Mouse (Mus musculus) kidney, embryonic 14.5 days (tissue): ENCODE results near the gene BC049352. TPM values are rescaled to one million over a fixed set of nuclear protein-coding genes. Genes with fewer than 3 reads are reported as not detected.

Source experiments
- ATAC-seq: fragments of 200-750 bp; cut with Nextera tagmentation; 2 replicates; pipeline ENCODE4 v1.8.0; 2017; ENCODE audit warnings: moderate number of reproducible peaks, mild to moderate bottlenecking, moderate TSS enrichment, moderate library complexity; ENCODE audit not compliant: low FRiP score, low TSS enrichment
- H3K27ac ChIP-seq: fragments of 300-500 bp; sonication (generic); 2 replicates; pipeline ENCODE4 v1.5.1; 2014; ENCODE audit warnings: low read depth, mild to moderate bottlenecking, low read length, moderate library complexity, mixed read lengths
- H3K27me3 ChIP-seq: fragments of 300-500 bp; sonication (generic); 2 replicates; pipeline ENCODE4 v1.6.1; 2014; ENCODE audit warnings: mild to moderate bottlenecking, low read length; ENCODE audit not compliant: control insufficient read depth, insufficient read depth
- H3K36me3 ChIP-seq: fragments of 300-500 bp; sonication (generic); 2 replicates; pipeline ENCODE4 v1.6.1; 2014; ENCODE audit warnings: low read length, mixed read lengths; ENCODE audit not compliant: control insufficient read depth, insufficient read depth
- H3K4me1 ChIP-seq: fragments of 300-500 bp; sonication (generic); 2 replicates; pipeline ENCODE4 v1.6.1; 2014; ENCODE audit warnings: low read length, mixed read lengths; ENCODE audit not compliant: control insufficient read depth, insufficient read depth
- H3K4me2 ChIP-seq: fragments of 300-500 bp; sonication (generic); replicated peaks from 2 replicates; pipeline ENCODE4 v1.6.1; 2014; ENCODE audit warnings: low read depth, mild to moderate bottlenecking, low read length
- H3K4me3 ChIP-seq: fragments of 300-500 bp; sonication (generic); 2 replicates; pipeline ENCODE4 v1.5.1; 2014; ENCODE audit warnings: mild to moderate bottlenecking, low read length
- H3K9ac ChIP-seq: fragments of 300-500 bp; sonication (generic); 2 replicates; pipeline ENCODE4 v1.6.1; 2014; ENCODE audit warnings: low read depth, mild to moderate bottlenecking, low read length, moderate library complexity
- H3K9me3 ChIP-seq: fragments of 300-500 bp; sonication (generic); 2 replicates; pipeline ENCODE4 v1.6.1; 2016; ENCODE audit warnings: low read length; ENCODE audit not compliant: control insufficient read depth
- WGBS: fragments of 180-500 bp; shearing (Covaris S2); extraction: QIAGEN DNeasy Blood & Tissue Kit; methylation state at CpG from one replicate; pipeline ENCODE4 v1.1.7; 2014; 5-methylcytosine and 5-hydroxymethylcytosine counted together
- polyA plus RNA-seq: library from polyadenylated mRNA; unstranded; fragments of >200 nt; fragmentation: Nextera tagmentation; extraction: Ambion mirVana; gene quantifications from 2 replicates; pipeline ENCODE4 v1.2.1, GENCODE M21; 2014

Gene BC049352
- polyA plus RNA-seq, 1 experiment from 2014 or later: not detected

DNA sequence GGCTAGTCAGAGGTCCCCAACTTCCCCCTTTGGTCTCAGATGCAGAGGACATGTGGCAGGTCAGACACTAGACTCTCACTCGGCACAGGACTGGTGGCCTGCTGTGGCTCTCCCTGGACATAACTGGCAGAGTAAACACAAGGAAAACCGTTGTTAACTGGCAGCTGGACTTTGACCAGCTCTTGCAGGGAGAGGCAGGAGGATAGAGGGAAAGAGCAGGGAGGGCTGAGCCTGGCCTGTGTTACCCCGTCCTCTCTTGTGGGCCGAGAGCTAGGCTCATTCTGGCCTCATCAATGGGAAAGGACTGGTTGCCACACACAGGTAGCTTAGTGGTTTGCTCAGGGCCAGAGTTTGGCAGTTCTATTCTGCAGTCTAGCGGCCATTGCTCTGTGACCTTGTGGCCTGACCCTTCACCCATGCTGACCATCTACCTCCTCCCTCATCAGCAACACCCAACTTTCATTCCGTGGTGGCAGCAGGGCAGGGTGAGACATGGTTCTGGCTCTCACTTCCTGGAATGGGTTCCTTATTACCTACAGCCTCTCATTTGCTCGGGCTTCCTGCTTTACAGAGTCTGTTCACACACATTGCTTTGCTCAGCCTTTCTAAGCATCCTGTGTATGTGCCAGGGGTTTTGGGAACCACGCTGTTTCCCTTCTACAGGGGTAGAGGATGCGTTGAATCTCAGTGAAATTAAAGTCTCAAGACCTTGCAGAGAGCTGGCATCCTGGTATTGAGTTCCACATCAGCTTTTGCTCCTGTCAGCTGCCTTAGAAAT lies 20.4 kb downstream of the BC049352 start:
- no peak overlapping the region for H3K27ac ChIP-seq
- H3K27me3 ChIP-seq: no peaks in the 10 kb centered on the region
- no peaks in the 10 kb centered on the region for H3K9me3 ChIP-seq
- H3K4me2 ChIP-seq: no peak overlapping the region
- H3K9ac ChIP-seq: no peak overlapping the region
- H3K4me1 ChIP-seq: 0 out of 2 replicates have a peak, but pooled peaks cover 4% of the 10 kb centered on the region
- no peak overlapping the region for H3K4me3 ChIP-seq
- no peaks in the 10 kb centered on the region for H3K36me3 ChIP-seq
- no peak for ATAC-seq
- 71% methylated on average over 9 of the region's 9 CpGs for WGBS

DNA sequence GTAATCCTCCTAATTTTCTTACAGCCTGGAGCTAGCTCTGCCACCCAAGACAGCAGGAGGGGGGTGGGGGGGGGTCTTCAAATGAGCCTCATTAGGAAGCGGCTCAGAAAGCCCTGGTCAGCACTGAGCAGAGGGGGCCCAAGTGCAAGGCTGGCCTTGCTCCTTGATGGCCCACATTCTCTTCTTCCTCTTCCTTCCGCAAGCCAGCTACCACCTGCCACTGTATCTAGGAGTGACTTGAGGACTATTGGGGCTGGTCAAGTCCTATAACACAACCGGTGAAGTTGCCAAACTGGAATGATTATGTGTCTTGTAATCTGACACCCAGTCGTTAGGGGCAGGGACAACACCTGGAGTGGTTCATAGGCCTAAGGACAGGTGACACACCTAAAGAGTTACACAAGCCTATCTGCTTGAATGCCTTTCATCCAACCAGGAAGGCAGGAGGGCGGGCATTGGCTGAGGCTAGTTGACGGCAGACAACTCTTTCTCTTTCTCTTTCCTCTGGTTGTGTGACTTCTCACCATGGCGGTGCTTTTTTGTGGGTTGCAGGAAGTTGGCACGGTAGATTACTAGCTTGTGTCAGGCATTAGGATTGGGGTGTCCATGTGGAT lies 22.1 kb downstream of the BC049352 start, which contains the start of gene Tmprss4:
Gene Tmprss4 (minus strand): TSS at position 296 of the 614 bp plus-strand sequence.
- no peak within 1 kb of the TSS for H3K4me2 ChIP-seq
- 0 out of 2 replicates have a peak, but pooled peaks cover 4% of the 10 kb centered on the region for H3K4me1 ChIP-seq
- no peaks in the 10 kb centered on the region for H3K9me3 ChIP-seq
- H3K27me3 ChIP-seq: no peaks in the 10 kb centered on the region
- ATAC-seq: no peak
- no peak within 1 kb of the TSS for H3K27ac ChIP-seq
- WGBS: 66% methylated on average over 8 of the region's 8 CpGs
- H3K4me3 ChIP-seq: no peak within 1 kb of the TSS
- no peak within 1 kb of the TSS for H3K9ac ChIP-seq
- no peaks in the 10 kb centered on the region for H3K36me3 ChIP-seq

DNA sequence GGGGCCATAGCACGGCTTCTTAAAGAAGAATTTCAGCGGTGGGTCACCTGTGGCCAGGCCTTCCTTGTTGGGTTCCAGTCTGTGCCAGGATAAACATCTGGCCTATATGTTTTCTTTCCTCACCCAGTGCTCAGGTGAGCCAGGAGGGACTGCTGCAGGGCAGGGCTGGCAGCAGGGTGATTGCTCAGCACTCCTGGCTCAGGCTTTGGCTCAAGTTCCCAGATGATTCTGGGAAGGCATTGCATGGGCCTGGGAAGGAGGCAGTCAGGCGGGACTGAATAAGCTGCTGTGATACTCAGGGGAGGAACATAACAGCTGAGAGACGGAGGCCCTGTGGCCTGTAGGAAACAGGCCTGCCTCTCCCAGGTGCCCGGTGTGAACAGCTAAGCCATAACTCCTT lies 23.3 kb downstream of the BC049352 start:
- H3K4me3 ChIP-seq: no peak overlapping the region
- 47% methylated on average over 5 of the region's 5 CpGs for WGBS
- H3K9me3 ChIP-seq: no peaks in the 10 kb centered on the region
- H3K4me1 ChIP-seq: 0 out of 2 replicates have a peak, but pooled peaks cover 4% of the 10 kb centered on the region
- H3K27ac ChIP-seq: no peak overlapping the region
- peak; percentile 75; the same call in 1 of the 2 replicates for ATAC-seq
- no peak overlapping the region for H3K4me2 ChIP-seq
- H3K27me3 ChIP-seq: no peaks in the 10 kb centered on the region
- no peaks in the 10 kb centered on the region for H3K36me3 ChIP-seq
- no peak overlapping the region for H3K9ac ChIP-seq

DNA sequence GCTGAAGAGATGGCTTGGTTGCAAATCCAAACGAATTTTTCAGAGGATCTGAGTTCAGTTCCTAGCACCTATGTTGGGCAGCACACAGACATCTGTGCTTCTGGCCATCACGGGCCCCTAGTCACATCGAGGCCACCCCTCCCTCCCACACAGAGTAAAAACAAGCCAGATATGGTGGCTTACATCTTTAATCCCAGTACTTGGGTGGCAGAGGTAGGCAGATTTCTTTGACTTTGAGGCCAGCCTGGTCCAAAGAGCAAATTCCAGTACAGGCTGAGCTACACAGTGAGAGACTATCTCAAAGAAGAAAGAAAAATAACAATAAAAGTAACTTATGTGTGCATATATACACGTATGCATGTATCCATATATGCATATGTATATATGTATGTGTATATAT lies 24.3 kb downstream of the BC049352 start:
- H3K27ac ChIP-seq: no peak overlapping the region
- no peak overlapping the region for H3K9ac ChIP-seq
- no peaks in the 10 kb centered on the region for H3K9me3 ChIP-seq
- H3K4me1 ChIP-seq: 0 out of 2 replicates have a peak, but pooled peaks cover 4% of the 10 kb centered on the region
- ATAC-seq: no peak
- H3K4me2 ChIP-seq: no peak overlapping the region
- WGBS: 64% methylated on average over 4 of the region's 4 CpGs
- H3K4me3 ChIP-seq: no peak overlapping the region
- no peaks in the 10 kb centered on the region for H3K36me3 ChIP-seq
- no peaks in the 10 kb centered on the region for H3K27me3 ChIP-seq

GRCm38 (mm10) chr9:45207015-45207743 lies 25.4 kb downstream of the BC049352 start:
- no peak overlapping the region for H3K4me3 ChIP-seq
- H3K27ac ChIP-seq: no peak overlapping the region
- 63% methylated on average over 7 of the region's 7 CpGs for WGBS
- 0 out of 2 replicates have a peak, but pooled peaks cover 4% of the 10 kb centered on the region for H3K4me1 ChIP-seq
- no peaks in the 10 kb centered on the region for H3K27me3 ChIP-seq
- no peaks in the 10 kb centered on the region for H3K9me3 ChIP-seq
- ATAC-seq: no peak
- no peaks in the 10 kb centered on the region for H3K36me3 ChIP-seq
- no peak overlapping the region for H3K9ac ChIP-seq
- no peak overlapping the region for H3K4me2 ChIP-seq

GRCm38 (mm10) chr9:45212001-45212400 lies 30.2 kb downstream of the BC049352 start:
- Histone ChIP-seq H3K9me3 (no peaks in the 10 kb centered on the region), H3K4me1 (no peaks in the 10 kb centered on the region), H3K9ac (no peak overlapping the region), H3K27me3 (no peaks in the 10 kb centered on the region), H3K27ac (no peak overlapping the region), H3K4me2 (no peak overlapping the region), H3K4me3 (no peak overlapping the region), H3K36me3 (no peaks in the 10 kb centered on the region)
- WGBS: 36% methylated on average over 6 of the region's 6 CpGs
- no peak for ATAC-seq

DNA sequence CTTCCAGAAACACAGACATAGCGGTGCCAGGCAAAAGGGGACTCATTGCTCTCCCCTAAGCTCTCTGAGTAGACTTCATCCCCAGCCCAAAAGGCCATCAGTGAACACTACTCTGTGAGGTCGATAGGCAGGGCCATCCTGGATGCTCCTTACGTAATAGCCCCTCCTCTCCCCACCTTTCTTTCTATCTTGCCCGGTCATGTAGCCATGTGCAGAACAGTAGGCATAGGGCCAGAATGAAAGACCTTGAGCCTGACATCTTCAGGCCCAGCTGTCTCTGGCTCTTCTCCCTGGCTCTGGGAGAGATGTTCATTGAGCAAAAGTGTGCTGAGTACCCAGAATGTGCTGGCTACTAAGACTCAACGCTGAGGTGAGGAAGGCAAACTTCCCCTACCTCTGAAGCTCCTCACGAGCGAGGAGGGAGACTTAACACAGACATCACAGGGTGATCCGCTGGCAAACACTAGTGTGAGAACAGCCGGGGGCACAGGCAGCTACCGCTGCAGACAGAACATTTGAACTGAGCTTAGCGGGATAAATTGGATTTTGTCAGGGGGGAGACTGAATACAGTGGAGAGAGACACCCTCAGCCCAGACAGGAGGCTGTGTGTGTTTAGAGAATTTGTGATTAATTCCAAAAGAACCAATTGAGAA lies 33.8 kb downstream of the BC049352 start:
- ATAC-seq: no peak
- Histone ChIP-seq H3K9me3 (no peaks in the 10 kb centered on the region), H3K4me1 (no peaks in the 10 kb centered on the region), H3K9ac (no peak overlapping the region), H3K27ac (no peak overlapping the region), H3K4me3 (no peak overlapping the region), H3K27me3 (no peaks in the 10 kb centered on the region), H3K36me3 (no peaks in the 10 kb centered on the region), H3K4me2 (no peak overlapping the region)
- WGBS: 68% methylated on average over 11 of the region's 11 CpGs

- no peak overlapping the region for H3K4me2 ChIP-seq
- H3K36me3 ChIP-seq: no peaks in the 10 kb centered on the region
- no peaks in the 10 kb centered on the region for H3K9me3 ChIP-seq
- no peak overlapping the region for H3K27ac ChIP-seq
- H3K9ac ChIP-seq: no peak overlapping the region
- no peak overlapping the region for H3K4me3 ChIP-seq
- 83% methylated on average over 3 of the region's 3 CpGs for whole genome bisulfite sequencing
- H3K27me3 ChIP-seq: no peaks in the 10 kb centered on the region
- ATAC-seq: no peak
- no peaks in the 10 kb centered on the region for H3K4me1 ChIP-seq
Observed at GRCm38 (mm10) chr9:45219644-45220043, 37.8 kb downstream of the BC049352 start.
